Mouse (Mus musculus) cerebellum, adult 2 months (tissue): ENCODE measurements around the gene Opa3.

Experiments used
- CTCF ChIP-seq: fragments of 200-500 bp; IDR thresholded peaks from 2 replicates; pipeline ENCODE4 v1.5.1; 2011; ENCODE audit warnings: low read depth, mild to moderate bottlenecking, control low read depth, low read length, moderate library complexity, borderline replicate concordance; ENCODE audit not compliant: insufficient read depth
- POLR2A ChIP-seq: fragments of 200-500 bp; IDR thresholded peaks from 2 replicates; pipeline ENCODE4 v1.6.1; 2011; ENCODE audit warnings: low read length, control low read depth, borderline replicate concordance; ENCODE audit not compliant: insufficient read depth

DNA sequence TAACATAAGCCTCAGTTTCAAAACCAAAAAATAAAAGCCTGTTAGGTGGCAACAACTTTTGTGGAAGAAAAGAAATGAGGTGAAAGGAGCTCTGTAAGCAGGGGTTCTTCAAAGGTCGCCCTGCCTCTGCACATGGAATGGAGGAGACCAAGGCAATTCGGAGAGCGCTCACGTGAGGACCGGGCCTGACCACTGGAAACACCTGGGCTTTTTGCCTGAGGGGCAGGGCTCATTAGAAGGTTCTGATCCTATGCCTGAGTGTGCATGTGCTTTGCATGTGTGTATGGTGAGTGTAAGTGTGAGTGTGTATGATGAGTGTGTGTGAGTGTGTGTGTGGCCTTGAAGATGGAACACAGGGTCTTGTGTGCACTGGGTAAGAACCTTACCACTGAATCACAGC lies 2.8 kb downstream of the Opa3 start:
- no peak for TF ChIP-seq POLR2A
- TF ChIP-seq CTCF, result no peak
